Mouse (Mus musculus): ENCODE data around the gene Hdac9. TPM values are rescaled to one million over a fixed set of nuclear protein-coding genes. Genes with fewer than 3 reads are reported as not detected.

Hdac9 gene
- polyA plus RNA-seq, 1 experiment from 2014 or later: 8.8 TPM

- no peak overlapping the region for H3K4me2 ChIP-seq (replicated peaks)
- H3K9ac ChIP-seq: no peak overlapping the region
- H3K4me3 ChIP-seq: no peak overlapping the region
- no peaks in the 10 kb centered on the region for H3K36me3 ChIP-seq
- no peak overlapping the region for H3K27ac ChIP-seq
- no peaks in the 10 kb centered on the region for H3K27me3 ChIP-seq (replicated peaks)
- no peaks in the 10 kb centered on the region for H3K4me1 ChIP-seq
- no peak for ATAC-seq (ENCODE audit: low FRiP score, low read depth)
- 79% methylated on average over 2 of the region's 2 CpGs for WGBS
- no peaks in the 10 kb centered on the region for H3K9me3 ChIP-seq
These were observed 169.6 kb downstream of the Hdac9 start for GRCm38 (mm10) chr12:34747266-34747665.

- no peaks in the 10 kb centered on the region for H3K36me3 ChIP-seq
- no peaks in the 10 kb centered on the region for H3K27me3 ChIP-seq (replicated peaks)
- no peaks in the 10 kb centered on the region for H3K9me3 ChIP-seq
- 39% methylated on average over 5 of the region's 5 CpGs for WGBS
- H3K27ac ChIP-seq: no peak overlapping the region
- ATAC-seq (ENCODE audit: low FRiP score, low read depth): no peak
- no peak overlapping the region for H3K9ac ChIP-seq
- H3K4me2 ChIP-seq (replicated peaks): no peak overlapping the region
- H3K4me1 ChIP-seq: peaks cover 4% of the 10 kb centered on the region; the same call in 1 of the 2 replicates
- H3K4me3 ChIP-seq: no peak overlapping the region
These were observed 191.7 kb downstream of the Hdac9 start for GRCm38 (mm10) chr12:34725204-34725603.

GRCm38 (mm10) chr12:34724274-34724673 lies 192.6 kb downstream of the Hdac9 start:
- Histone ChIP-seq H3K27ac (no peak overlapping the region), H3K9me3 (no peaks in the 10 kb centered on the region), H3K27me3 (replicated peaks) (no peaks in the 10 kb centered on the region), H3K9ac (no peak overlapping the region), H3K4me1 (peaks cover 4% of the 10 kb centered on the region; the same call in 1 of the 2 replicates), H3K4me3 (no peak overlapping the region), H3K36me3 (no peaks in the 10 kb centered on the region), H3K4me2 (replicated peaks) (no peak overlapping the region)
- WGBS: 93% methylated on average over 2 of the region's 2 CpGs
- no peak for ATAC-seq (ENCODE audit: low FRiP score, low read depth)

GRCm38 (mm10) chr12:34722831-34723490 lies 193.9 kb downstream of the Hdac9 start:
- Histone ChIP-seq H3K27me3 (replicated peaks) (no peaks in the 10 kb centered on the region), H3K4me2 (replicated peaks) (no peak overlapping the region), H3K4me3 (no peak overlapping the region), H3K9ac (no peak overlapping the region), H3K9me3 (no peaks in the 10 kb centered on the region), H3K36me3 (no peaks in the 10 kb centered on the region), H3K27ac (no peak overlapping the region), H3K4me1 (peaks cover 4% of the 10 kb centered on the region; the same call in 1 of the 2 replicates)
- WGBS: 83% methylated on average over 7 of the region's 7 CpGs
- ATAC-seq (ENCODE audit: low FRiP score, low read depth): no peak

GRCm38 (mm10) chr12:34720906-34721305 lies 196.0 kb downstream of the Hdac9 start:
- H3K4me2 ChIP-seq (replicated peaks): no peak overlapping the region
- 86% methylated on average over 2 of the region's 2 CpGs for whole genome bisulfite sequencing
- no peak for ATAC-seq (ENCODE audit: low FRiP score, low read depth)
- no peak overlapping the region for H3K9ac ChIP-seq
- H3K27me3 ChIP-seq (replicated peaks): no peaks in the 10 kb centered on the region
- H3K4me1 ChIP-seq: peaks cover 4% of the 10 kb centered on the region; the same call in 1 of the 2 replicates
- no peaks in the 10 kb centered on the region for H3K9me3 ChIP-seq
- H3K4me3 ChIP-seq: no peak overlapping the region
- no peak overlapping the region for H3K27ac ChIP-seq
- H3K36me3 ChIP-seq: no peaks in the 10 kb centered on the region

- 78% methylated on average over 14 of the region's 14 CpGs for WGBS
- H3K27ac ChIP-seq: no peak overlapping the region
- H3K9ac ChIP-seq: no peak overlapping the region
- H3K4me1 ChIP-seq: no peaks in the 10 kb centered on the region
- no peak overlapping the region for H3K4me3 ChIP-seq
- H3K4me2 ChIP-seq (replicated peaks): no peak overlapping the region
- ATAC-seq (ENCODE audit: low FRiP score, low read depth): no peak
- no peaks in the 10 kb centered on the region for H3K27me3 ChIP-seq (replicated peaks)
- no peaks in the 10 kb centered on the region for H3K36me3 ChIP-seq
- no peaks in the 10 kb centered on the region for H3K9me3 ChIP-seq
These were observed 202.5 kb downstream of the Hdac9 start for GRCm38 (mm10) chr12:34714266-34714939.

- Histone ChIP-seq H3K4me1 (no peaks in the 10 kb centered on the region), H3K9me3 (no peaks in the 10 kb centered on the region), H3K36me3 (no peaks in the 10 kb centered on the region), H3K9ac (no peak overlapping the region), H3K27ac (no peak overlapping the region), H3K27me3 (replicated peaks) (no peaks in the 10 kb centered on the region), H3K4me2 (replicated peaks) (no peak overlapping the region), H3K4me3 (no peak overlapping the region)
- 43% methylated on average over 1 of the region's 1 CpGs for WGBS
- ATAC-seq (ENCODE audit: low FRiP score, low read depth): no peak
These were observed 218.9 kb downstream of the Hdac9 start for GRCm38 (mm10) chr12:34697981-34698380.

GRCm38 (mm10) chr12:34696736-34697135 lies 220.2 kb downstream of the Hdac9 start:
- Histone ChIP-seq H3K36me3 (no peaks in the 10 kb centered on the region), H3K27me3 (replicated peaks) (no peaks in the 10 kb centered on the region), H3K4me1 (no peaks in the 10 kb centered on the region), H3K27ac (no peak overlapping the region), H3K4me3 (no peak overlapping the region), H3K9ac (no peak overlapping the region), H3K4me2 (replicated peaks) (no peak overlapping the region), H3K9me3 (no peaks in the 10 kb centered on the region)
- 90% methylated on average over 1 of the region's 1 CpGs for WGBS
- no peak for ATAC-seq (ENCODE audit: low FRiP score, low read depth)

- no peaks in the 10 kb centered on the region for H3K4me1 ChIP-seq
- ATAC-seq (ENCODE audit: low FRiP score, low read depth): no peak
- H3K27ac ChIP-seq: no peak overlapping the region
- no peak overlapping the region for H3K9ac ChIP-seq
- H3K4me2 ChIP-seq (replicated peaks): no peak overlapping the region
- H3K4me3 ChIP-seq: no peak overlapping the region
- H3K9me3 ChIP-seq: no peaks in the 10 kb centered on the region
- no peaks in the 10 kb centered on the region for H3K27me3 ChIP-seq (replicated peaks)
- 62% methylated on average over 4 of the region's 4 CpGs for WGBS
- no peaks in the 10 kb centered on the region for H3K36me3 ChIP-seq
These were observed 228.0 kb downstream of the Hdac9 start for GRCm38 (mm10) chr12:34688941-34689340.

- H3K4me3 ChIP-seq: no peak overlapping the region
- no peak overlapping the region for H3K27ac ChIP-seq
- no peak for ATAC-seq (ENCODE audit: low FRiP score, low read depth)
- no peak overlapping the region for H3K4me2 ChIP-seq (replicated peaks)
- H3K4me1 ChIP-seq: no peaks in the 10 kb centered on the region
- no peaks in the 10 kb centered on the region for H3K9me3 ChIP-seq
- WGBS: 76% methylated on average over 4 of the region's 4 CpGs
- H3K9ac ChIP-seq: no peak overlapping the region
- no peaks in the 10 kb centered on the region for H3K36me3 ChIP-seq
- H3K27me3 ChIP-seq (replicated peaks): no peaks in the 10 kb centered on the region
These were observed 233.5 kb downstream of the Hdac9 start for GRCm38 (mm10) chr12:34683375-34683774.

- H3K36me3 ChIP-seq: no peaks in the 10 kb centered on the region
- WGBS: 94% methylated on average over 3 of the region's 3 CpGs
- no peaks in the 10 kb centered on the region for H3K9me3 ChIP-seq
- H3K4me3 ChIP-seq: no peak overlapping the region
- H3K4me2 ChIP-seq (replicated peaks): no peak overlapping the region
- H3K27me3 ChIP-seq (replicated peaks): no peaks in the 10 kb centered on the region
- no peak for ATAC-seq (ENCODE audit: low FRiP score, low read depth)
- no peak overlapping the region for H3K27ac ChIP-seq
- no peaks in the 10 kb centered on the region for H3K4me1 ChIP-seq
- no peak overlapping the region for H3K9ac ChIP-seq
These were observed 234.2 kb downstream of the Hdac9 start for GRCm38 (mm10) chr12:34682657-34683056.

- Histone ChIP-seq H3K27me3 (replicated peaks) (no peaks in the 10 kb centered on the region), H3K4me3 (no peak overlapping the region), H3K36me3 (no peaks in the 10 kb centered on the region), H3K4me2 (replicated peaks) (no peak overlapping the region), H3K9me3 (no peaks in the 10 kb centered on the region), H3K4me1 (no peaks in the 10 kb centered on the region), H3K27ac (no peak overlapping the region), H3K9ac (no peak overlapping the region)
- no peak for ATAC-seq (ENCODE audit: low FRiP score, low read depth)
- WGBS: 53% methylated on average over 5 of the region's 5 CpGs
These were observed 236.3 kb downstream of the Hdac9 start for GRCm38 (mm10) chr12:34680576-34680975.

GRCm38 (mm10) chr12:34677110-34677509 lies 239.8 kb downstream of the Hdac9 start:
- WGBS: 81% methylated on average over 6 of the region's 6 CpGs
- H3K36me3 ChIP-seq: no peaks in the 10 kb centered on the region
- H3K4me2 ChIP-seq (replicated peaks): no peak overlapping the region
- H3K4me1 ChIP-seq: no peaks in the 10 kb centered on the region
- no peak overlapping the region for H3K4me3 ChIP-seq
- H3K27me3 ChIP-seq (replicated peaks): no peaks in the 10 kb centered on the region
- no peak for ATAC-seq (ENCODE audit: low FRiP score, low read depth)
- no peak overlapping the region for H3K9ac ChIP-seq
- no peaks in the 10 kb centered on the region for H3K9me3 ChIP-seq
- no peak overlapping the region for H3K27ac ChIP-seq
